Mouse (Mus musculus): Measurements from ENCODE around the gene Krt77. TPM values are rescaled to one million over a fixed set of nuclear protein-coding genes. Genes with fewer than 3 reads are reported as not detected.

Gene Krt77
- total RNA-seq, 2 experiments from 2014 or later: not detected

DNA sequence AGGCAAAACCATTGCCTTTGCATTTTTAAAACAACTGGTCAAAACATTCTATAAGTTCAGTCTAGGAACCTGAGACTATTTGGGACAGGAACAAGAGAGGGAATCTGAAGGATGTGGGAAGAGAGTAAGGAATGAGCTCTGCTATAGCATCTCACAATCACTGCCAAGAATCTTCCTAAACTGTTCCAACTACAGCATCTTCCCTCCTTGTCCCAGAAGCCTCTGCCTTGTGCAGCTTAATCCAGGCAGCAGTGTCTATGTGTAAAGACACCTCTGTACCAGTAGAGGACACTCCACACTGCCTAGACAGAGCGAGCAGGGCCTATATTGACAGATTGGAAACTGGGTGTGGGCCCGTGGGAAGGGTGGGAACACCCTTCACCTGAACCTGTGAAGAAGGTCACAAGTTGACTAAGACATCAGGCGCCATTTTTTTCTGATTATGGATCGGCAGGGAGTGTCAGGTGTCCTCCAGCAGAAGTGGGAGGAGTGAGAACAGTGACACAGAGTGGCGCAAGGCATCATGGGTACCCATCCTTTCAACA, 34.6 kb downstream of the Krt77 start:
- ATAC-seq (replicated peaks; ENCODE audit: poor library complexity): no peak

DNA sequence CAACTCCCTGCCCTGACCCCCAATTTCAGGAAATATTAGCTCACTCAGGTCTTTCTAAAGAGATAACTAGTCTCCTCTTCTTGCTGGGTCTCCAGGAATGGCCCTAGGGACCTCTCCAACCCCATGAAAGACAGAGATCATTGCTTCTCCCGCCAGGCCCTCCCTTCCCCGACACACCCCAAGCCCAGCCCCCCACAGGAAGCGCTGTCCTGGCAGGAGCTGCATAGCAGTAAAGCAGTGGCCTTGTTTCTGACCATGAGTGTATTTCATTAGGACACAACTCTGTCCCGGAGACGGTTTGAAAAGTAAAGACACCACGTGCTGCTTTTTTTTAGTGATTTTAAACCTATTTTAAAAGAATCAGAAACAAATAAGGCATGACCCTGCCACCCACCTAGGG, 36.4 kb downstream of the Krt77 start:
- ATAC-seq (replicated peaks; ENCODE audit: poor library complexity): no peak

DNA sequence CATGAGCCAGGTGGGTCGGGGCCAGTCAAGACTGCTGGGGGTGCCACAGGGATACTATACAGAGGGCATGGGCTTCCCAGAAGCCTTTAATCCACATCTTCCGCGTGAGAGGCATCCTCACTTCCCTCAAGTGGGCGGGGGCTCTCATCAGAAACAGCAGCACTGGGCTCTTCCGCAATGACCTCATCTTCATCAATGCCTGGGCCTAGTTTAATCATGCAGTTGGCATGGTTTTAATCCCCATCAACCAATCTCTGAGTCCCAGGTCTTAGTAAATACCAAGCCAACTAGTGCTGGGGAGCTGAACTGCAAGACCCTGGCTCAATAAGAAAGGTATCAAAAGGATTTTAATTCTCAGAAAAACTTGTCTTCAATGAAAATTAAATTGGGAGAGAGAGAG, 40.1 kb downstream of the Krt77 start:
- ATAC-seq (replicated peaks; ENCODE audit: poor library complexity): no peak

DNA sequence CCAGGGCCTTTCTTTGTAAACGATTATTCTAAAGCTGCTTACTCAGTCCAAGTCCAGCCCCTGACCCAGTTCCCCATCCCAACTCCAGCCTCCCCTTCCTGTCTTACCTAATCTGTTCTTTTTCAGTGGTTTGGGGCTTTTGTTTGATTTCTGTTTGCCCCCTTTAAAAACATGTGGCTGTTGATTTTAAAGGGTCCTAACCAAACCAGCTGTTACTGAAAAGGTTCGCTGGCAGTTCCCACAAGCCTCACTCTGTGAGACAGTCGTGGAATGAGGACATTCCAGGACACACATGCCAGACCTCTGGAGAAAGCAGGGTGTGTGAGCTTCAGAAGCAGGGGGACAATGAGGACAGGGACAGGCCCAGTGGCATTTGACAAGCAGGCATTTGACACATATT, 47.7 kb downstream of the Krt77 start:
- ATAC-seq (replicated peaks; ENCODE audit: poor library complexity): no peak

DNA sequence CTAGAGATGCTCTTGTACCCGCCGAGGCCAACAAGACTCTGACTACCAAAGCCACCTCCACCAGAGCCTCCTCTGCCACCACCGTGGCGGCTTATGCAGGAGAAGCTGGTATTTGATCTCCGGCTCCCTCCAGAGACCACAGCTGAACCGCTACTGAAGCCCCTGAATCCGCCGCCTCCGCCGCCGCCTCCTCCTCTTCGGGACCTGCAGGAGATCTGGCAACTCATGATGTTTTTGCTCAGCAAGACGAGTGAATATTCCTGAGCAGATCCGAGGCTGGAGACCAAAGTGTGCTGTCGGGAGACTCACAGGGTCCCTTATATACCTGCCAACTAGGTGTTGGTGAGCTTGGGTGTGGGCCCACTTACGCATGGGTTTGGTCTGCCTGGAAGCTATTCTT, 51.6 kb downstream of the Krt77 start, which contains the start of gene Krt2:
Gene Krt2 (minus strand): TSS at position 295 of the 400 bp plus-strand sequence.
- ATAC-seq (replicated peaks; ENCODE audit: poor library complexity): no peak

Other genes starting within 250 kb of the Krt77 start
- not detected in 2 replicates for gene Gm5414, start 241.5 kb downstream of the Krt77 start, total RNA-seq (2015)
- not detected in 2 replicates for gene Gm5414, start 241.5 kb downstream of the Krt77 start, total RNA-seq (2017)
- gene Gm5478, start 222.3 kb downstream of the Krt77 start, total RNA-seq (2015): not detected in 2 replicates
- not detected in 2 replicates for gene Gm5478, start 222.3 kb downstream of the Krt77 start, total RNA-seq (2017)
- not detected in 2 replicates for gene Krt6b, start 189.4 kb downstream of the Krt77 start, total RNA-seq (2015)
- gene Krt6b, start 189.4 kb downstream of the Krt77 start, total RNA-seq (2017): not detected in 2 replicates
- gene Krt6a, start 175.4 kb downstream of the Krt77 start, total RNA-seq (2015): not detected in 2 replicates
- not detected in 2 replicates for gene Krt6a, start 175.4 kb downstream of the Krt77 start, total RNA-seq (2017)
- not detected in 2 replicates for gene Krt5, start 156.8 kb downstream of the Krt77 start, total RNA-seq (2015)
- not detected in 2 replicates for gene Krt5, start 156.8 kb downstream of the Krt77 start, total RNA-seq (2017)
- not detected in 2 replicates for gene Krt71, start 126.6 kb downstream of the Krt77 start, total RNA-seq (2015)
- not detected in 2 replicates for gene Krt71, start 126.6 kb downstream of the Krt77 start, total RNA-seq (2017)
- gene Krt72, start 83.2 kb downstream of the Krt77 start, total RNA-seq (2015): not detected in 2 replicates
- not detected in 2 replicates for gene Krt72, start 83.2 kb downstream of the Krt77 start, total RNA-seq (2017)
- not detected in 2 replicates for gene Krt73, start 67.4 kb downstream of the Krt77 start, total RNA-seq (2015)
- not detected in 2 replicates for gene Krt73, start 67.4 kb downstream of the Krt77 start, total RNA-seq (2017)
- not detected in 2 replicates for gene Krt2, start 51.5 kb downstream of the Krt77 start, total RNA-seq (2015)
- not detected in 2 replicates for gene Krt2, start 51.5 kb downstream of the Krt77 start, total RNA-seq (2017)
- gene Krt1, start 18.9 kb downstream of the Krt77 start, total RNA-seq (2015): not detected in 2 replicates
- gene Krt1, start 18.9 kb downstream of the Krt77 start, total RNA-seq (2017): not detected in 2 replicates
- not detected in 2 replicates for gene Krt76, start 23.2 kb upstream of the Krt77 start, total RNA-seq (2015)
- not detected in 2 replicates for gene Krt76, start 23.2 kb upstream of the Krt77 start, total RNA-seq (2017)
- gene Krt4, start 55.0 kb upstream of the Krt77 start, total RNA-seq (2015): 0.52 TPM in 1 of 2 replicates, not detected in the other
- not detected in 2 replicates for gene Krt4, start 55.0 kb upstream of the Krt77 start, total RNA-seq (2017)
- not detected in 2 replicates for gene Krt79, start 70.6 kb upstream of the Krt77 start, total RNA-seq (2015)
- gene Krt79, start 70.6 kb upstream of the Krt77 start, total RNA-seq (2017): not detected in 2 replicates
- gene Krt78, start 84.6 kb upstream of the Krt77 start, total RNA-seq (2015): not detected in 2 replicates
- not detected in 2 replicates for gene Krt78, start 84.6 kb upstream of the Krt77 start, total RNA-seq (2017)
- 0.12 and 0.73 TPM in 2 replicates for gene Krt8, start 134.8 kb upstream of the Krt77 start, total RNA-seq (2015)
- gene Krt8, start 134.8 kb upstream of the Krt77 start, total RNA-seq (2017): 0.12 and 0.44 TPM in 2 replicates
- gene Krt18, start 158.5 kb upstream of the Krt77 start, total RNA-seq (2015): 7.9 and 11.8 TPM in 2 replicates
- gene Krt18, start 158.5 kb upstream of the Krt77 start, total RNA-seq (2017): 12.0 and 14.6 TPM in 2 replicates
- gene Eif4b, start 204.1 kb upstream of the Krt77 start, total RNA-seq (2015): 163 and 180 TPM in 2 replicates
- gene Eif4b, start 204.1 kb upstream of the Krt77 start, total RNA-seq (2017): 394 and 459 TPM in 2 replicates
- not detected in 2 replicates for gene Tns2, start 230.7 kb upstream of the Krt77 start, total RNA-seq (2015)
- not detected in 2 replicates for gene Tns2, start 230.7 kb upstream of the Krt77 start, total RNA-seq (2017)

Measured in megakaryocyte progenitor cell, adult 5-6 weeks (primary cell).